Mouse (Mus musculus) stomach, postnatal 0 days (tissue): ENCODE measurements around the gene Neurog2.

Experiments used
- CTCF ChIP-seq: IDR thresholded peaks from 2 replicates; pipeline ENCODE4 v1.5.1; 2016; ENCODE audit warnings: antibody characterized with exemption, low read depth, mild to moderate bottlenecking, moderate library complexity
- EP300 ChIP-seq: optimal IDR thresholded peaks from 2 replicates; pipeline ENCODE3; 2016; ENCODE audit warnings: antibody characterized with exemption

DNA sequence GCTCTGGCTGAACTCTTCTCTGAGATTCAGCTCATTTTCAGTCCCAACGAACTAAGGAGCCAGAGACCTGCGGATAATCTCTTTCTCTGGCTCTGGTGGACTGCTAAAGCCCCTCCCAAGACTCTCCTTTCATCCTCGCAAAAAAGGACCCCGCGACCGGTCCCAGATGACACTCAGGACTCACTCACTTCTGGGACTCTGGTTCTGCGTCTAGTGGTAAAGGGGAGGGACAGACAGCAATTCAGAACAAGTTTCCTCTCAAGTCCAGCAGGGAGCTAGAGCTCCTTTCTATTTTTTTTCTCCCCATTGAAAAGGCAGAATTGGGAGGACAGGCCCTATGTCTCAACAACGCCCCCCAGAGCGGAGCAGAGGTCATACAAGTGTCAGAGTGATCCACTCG is 1.4 kb upstream of the Neurog2 start:
- TF ChIP-seq CTCF (no peak), EP300 (no peak)
